Mouse (Mus musculus): Measurements from ENCODE around the gene Slc24a5.
"Not testable (repeated sequence)": the region's sequence is repeated elsewhere in the genome, so short reads cannot be mapped to it uniquely, and the experiment has no call there.

The Slc24a5 gene

DNA sequence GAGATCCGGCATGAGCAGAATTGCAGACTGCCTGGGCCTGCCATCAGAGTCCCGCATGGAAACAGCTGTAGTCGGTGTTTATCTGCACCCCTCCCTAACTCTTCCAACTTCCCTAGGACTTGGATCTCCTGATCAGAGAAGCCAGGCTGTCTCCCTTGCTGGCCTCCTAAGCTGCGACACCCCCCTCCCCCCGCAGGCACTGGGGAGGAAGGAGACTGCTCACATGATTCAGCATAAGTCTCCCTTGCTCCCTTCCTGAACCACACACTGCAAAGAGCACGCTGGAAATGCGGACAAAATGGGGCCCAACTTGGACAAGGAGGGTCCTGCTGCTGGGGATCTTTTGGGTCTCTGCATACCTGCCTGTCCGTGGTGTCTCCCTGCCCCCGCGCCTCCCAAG is at the start of gene Slc24a5:
Gene Slc24a5, plus strand, starts transcription at position 231 of the 400 bp plus-strand sequence.
- DNase-seq (ENCODE audit: low read depth, low spot score), result no peak

DNA sequence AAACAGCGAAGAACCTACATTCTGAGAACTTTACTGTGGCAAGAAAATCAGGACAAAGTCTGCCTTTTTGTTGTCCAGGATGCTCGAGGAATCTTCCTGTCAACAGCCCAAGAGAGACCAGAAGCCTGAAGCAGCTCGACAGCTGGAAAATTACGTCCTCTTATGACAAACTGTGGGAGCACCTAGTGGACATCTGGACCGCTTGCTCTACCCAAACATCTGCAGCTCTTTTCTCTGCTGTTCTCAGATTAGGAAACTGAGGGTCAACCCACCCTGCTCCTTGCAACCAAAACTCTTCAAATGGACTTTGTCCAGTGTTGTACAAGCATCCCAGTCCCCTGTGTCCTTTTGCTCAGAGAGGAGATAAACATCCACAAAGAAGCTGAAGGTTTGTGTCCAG is 43.5 kb upstream of the Slc24a5 start:
- no peak for DNase-seq (ENCODE audit: low read depth, low spot score)

DNA sequence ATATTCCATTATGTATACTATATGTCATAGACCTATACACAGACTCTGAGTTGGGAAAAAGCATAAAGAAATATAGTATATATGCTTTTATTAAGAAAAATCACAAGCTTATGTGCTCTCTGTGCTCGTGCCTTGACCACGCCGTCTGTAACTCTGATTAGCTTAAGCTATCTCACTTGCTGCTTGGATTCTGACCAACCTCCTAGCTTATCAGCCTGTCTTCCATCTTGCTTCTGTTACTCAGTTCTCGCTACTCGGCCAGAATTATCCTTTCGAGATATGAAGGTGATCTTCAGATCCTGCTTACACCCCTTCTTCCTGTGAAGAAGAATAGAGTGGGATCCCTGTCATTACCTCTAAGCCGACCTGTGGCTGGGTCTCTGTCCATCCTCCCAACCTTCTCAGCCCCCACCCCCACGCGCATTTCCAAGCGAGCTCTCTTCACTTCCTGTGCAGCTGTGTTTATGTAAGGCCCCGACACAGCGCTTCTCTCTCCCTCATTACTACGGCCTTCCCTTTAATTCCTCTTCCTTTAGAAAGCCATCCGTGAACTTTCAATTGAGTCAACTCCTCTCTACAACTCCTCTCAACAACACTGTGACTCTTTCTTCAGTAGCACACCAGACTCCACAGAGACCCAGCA is 41.4 kb upstream of the Slc24a5 start:
- no peak for DNase-seq (ENCODE audit: low read depth, low spot score)

DNA sequence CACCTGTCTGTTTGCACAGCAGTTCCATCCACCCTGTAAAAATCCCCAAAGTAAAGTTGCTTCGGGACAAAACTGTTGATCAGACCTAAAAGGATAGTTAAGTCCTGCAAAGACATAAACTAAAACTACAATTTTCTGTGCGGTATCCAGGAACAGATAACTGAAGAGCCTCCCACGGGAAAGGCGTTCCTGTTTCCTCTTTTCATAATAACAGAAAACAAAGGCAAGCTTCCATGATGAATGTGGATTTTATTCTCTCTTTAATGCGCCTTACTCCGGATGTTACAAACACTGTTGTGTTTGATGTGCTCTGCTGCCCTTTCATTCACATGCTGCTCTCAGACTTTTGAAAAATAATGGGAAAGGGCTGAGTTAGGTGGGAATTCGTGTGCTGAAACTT is 37.3 kb upstream of the Slc24a5 start:
- DNase-seq (ENCODE audit: low read depth, low spot score), result no peak

DNA sequence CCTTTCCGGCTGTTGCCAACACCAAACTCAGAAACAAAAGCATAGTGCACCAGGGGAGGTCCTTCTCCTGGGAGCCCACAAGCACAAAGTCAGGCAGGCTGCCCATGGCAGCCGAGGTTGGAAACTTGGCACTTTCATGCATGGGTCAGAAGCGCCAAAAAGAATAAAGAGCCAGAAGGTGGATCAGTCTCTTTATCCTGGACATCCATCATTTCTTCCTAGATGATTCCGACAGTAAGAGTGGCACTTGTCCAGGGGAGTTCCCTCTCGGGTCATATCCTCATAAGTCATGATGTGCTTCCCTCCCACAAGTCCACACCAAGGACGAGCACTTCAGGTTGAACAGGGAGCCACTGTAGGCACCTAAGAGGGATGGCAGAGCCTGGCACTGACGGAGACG is 36.8 kb upstream of the Slc24a5 start:
- no peak for DNase-seq (ENCODE audit: low read depth, low spot score)

DNA sequence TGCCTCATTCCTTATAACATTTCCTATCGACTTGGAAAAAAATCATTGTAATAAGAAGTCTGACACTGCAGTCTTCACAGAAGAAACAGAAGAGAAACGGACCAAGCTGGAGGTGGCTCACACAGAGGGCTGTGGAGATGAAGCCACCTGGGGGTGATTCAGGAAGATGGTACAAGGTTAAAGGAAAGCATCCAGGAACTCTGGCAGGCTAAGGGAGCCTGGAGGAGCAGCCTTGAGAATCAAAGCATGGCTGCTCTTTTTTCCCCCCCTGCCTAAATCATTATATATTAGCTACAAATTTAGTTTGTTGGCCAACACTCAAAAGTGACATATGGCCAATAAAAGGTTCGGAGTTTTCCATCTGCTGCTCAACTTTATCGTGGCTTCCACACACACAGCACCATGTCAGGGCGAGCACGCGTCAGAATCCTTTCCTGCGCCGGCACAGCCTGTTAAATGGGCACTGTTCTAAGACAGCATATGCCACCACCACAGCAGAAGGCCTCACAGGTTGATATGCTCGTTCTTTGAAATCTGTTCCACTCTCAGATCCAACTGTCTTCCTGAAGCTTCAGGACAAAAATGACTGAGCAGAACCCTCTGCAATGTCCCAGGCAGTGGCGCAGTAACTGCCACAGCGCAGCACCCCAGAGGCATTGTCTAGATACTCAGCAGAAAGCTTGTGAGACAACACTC is 36.2 kb upstream of the Slc24a5 start:
- DNase-seq (ENCODE audit: low read depth, low spot score), result no peak

DNA sequence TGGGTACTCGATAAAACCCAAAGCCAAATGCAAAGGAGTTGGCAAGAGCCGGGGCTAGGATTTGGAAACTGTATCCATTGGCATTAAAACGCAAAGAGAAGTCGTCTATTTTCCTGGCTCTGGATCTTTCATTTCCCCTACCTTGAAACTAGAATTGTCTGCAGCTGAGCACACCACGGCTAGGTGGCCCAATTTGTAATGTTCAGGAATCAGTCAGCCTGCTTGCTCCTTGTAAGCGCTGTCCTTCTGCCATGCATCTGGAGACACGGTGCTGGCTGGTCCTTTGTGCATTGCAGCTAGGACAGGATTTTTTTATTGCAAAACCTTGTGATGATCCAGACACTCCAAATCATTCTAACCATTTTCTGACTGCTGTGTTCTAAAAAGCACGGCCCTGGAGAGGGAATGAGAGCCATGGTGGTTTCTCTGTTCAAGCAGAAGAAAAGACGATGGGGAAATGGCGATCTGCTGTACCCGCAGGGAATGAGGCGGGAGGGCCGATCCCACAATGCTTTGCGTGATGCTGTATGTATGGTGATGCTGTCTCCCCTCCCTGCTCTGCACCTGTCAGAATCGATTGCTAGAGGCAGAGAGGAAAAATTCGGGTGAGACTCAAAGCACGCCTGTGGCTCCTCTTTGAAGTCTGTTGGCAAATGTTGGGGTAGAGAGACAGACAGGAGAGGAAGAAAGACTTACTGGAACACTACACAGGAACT is 35.5 kb upstream of the Slc24a5 start:
- DNase-seq (ENCODE audit: low read depth, low spot score), result no peak

DNA sequence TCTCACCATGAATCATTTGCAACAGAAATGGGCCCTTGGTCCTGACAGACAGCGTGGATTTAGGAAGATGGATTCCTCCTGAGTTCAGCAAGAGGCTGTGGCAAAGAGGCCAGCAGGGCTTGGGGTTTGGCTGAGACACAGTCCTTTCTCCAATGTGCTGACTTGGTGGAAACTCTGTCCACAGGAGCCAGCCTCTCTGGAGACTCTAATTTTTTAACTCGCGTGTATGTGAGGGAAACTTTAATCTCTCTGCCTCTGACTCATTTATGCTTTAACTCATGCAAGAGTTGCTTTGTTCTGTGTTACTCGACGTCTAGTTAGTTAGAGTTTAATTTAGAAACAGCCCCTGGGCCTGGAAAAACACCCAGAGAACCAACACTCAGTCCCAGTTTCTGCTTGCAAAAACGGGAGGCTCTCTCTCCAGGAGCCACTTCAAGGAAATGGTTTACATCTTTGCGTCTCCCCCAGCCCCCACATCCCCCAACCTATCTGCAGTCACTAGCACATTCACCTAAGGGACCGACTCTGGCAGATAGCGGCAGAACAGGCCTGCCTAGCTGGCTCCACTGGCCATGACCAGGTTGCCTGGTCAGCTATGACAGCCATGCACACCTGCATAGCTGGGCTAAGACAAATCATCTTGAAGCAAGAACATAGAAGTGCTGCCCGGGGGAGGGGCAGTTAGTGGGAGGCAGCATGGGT is 34.7 kb upstream of the Slc24a5 start:
- no peak for DNase-seq (ENCODE audit: low read depth, low spot score)

DNA sequence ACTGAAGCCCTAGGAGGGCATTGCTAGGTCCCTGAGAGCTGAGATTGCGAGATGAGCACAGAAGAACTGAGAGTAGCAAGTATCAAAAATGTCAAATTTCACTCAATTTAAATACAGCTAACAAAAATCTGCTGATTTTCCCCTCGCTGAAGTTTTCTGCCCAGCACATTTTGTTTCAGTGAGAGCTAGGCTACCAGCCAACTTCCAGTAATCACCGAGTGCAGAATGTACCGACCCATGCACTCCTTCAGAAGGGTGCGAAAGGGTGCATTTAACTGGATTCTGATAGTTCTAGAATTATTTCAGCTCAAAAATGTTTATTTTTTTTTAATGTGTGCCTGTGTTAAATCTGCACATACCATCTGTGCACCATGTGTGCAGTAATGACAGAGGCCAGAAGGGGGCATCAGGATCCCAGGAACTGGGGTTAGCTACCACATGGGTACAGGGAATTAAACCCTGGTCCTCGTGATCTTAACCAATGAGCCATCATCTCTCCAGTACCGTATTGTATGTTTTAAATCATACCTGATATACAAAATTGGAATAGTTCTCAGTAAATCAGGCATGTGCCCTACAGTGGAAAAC is 12.5 kb upstream of the Slc24a5 start:
- DNase-seq (ENCODE audit: low read depth, low spot score), result no peak

DNA sequence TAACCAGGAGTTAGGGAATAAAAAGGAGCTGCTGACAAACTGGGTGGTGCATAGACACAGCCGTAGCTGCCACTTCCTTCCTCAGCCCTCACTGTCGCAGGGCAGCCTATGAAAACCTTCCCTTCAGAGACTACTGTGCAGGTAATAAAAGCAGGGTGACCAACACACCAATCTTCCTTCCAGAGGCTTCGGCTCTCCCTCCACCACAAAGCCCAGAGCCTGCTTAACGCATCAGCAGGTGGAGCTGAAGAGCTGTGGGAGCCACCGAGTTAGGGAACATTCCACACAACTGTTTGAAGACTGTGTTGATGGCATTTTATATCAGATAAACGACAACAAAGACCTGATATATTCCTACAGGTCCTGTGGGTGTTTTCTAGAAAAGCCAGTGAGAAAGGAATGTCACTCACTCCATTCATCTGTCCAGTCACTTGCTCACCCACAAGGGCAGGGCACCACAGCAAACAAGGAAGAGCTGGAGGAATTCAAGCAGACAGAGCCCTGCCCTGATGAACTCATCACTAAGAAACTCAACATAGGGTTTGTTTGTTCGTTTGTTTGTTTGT is 10.6 kb upstream of the Slc24a5 start:
- DNase-seq (ENCODE audit: low read depth, low spot score), result no peak

DNA sequence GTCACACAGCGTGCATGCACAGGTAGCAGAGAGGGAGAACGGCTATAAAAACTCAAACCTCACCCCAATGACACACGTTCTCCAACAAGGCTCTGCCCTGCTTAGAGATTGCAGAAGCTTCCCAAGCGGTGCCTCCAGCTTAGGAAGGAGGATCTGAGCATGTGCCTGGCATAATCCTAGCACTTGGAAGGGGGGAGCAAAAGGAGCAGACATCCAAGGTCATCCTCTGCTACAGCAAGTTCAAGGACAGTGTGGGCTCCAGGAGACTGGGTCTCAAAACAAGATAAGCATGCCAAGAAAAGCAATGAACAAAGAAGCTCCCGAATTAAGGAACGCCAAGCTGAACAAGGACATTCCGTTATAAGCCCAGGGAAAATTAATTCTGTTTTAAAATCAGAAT is 6.5 kb upstream of the Slc24a5 start:
- DNase-seq (ENCODE audit: low read depth, low spot score), result no peak

DNA sequence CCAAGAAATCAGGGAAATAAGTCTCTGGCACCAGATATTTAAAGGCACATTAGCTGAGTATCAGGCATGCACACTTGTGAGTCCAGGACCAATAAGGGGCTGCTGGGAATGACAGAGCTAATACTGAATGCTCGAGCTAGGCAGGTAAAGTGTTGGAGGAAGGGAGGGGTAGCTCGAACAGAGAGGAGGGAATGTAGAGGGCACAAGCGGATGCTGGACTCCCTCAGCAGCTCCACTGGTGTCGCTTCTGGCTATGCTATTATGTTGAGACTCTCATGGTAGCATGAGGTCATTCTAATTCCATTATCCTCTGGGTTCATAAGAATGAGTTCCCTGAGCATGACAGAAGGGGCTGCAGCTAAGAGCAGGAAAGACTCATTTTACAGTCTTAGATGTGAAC is 5.0 kb upstream of the Slc24a5 start:
- no peak for DNase-seq (ENCODE audit: low read depth, low spot score)

DNA sequence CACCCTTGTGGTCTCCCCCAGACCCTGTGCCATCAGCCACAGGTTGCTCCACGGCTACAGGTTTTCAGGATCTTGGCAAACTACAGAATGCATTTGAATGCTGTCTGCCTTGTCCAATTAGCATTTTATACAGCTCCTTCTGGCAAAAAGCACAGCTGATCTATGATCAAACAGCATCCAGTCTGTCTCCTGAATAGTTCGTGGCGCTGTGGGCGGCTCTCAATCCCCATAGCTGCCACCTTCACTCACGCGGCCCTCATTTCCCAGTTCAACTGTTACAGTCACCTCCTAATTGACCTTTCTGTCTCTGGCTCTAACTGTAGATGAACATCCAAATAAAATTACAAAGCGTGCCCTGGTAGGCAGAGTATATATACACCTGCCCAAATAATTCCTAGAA is 551 bp upstream of the Slc24a5 start:
- DNase-seq (ENCODE audit: low read depth, low spot score), result no peak

DNA sequence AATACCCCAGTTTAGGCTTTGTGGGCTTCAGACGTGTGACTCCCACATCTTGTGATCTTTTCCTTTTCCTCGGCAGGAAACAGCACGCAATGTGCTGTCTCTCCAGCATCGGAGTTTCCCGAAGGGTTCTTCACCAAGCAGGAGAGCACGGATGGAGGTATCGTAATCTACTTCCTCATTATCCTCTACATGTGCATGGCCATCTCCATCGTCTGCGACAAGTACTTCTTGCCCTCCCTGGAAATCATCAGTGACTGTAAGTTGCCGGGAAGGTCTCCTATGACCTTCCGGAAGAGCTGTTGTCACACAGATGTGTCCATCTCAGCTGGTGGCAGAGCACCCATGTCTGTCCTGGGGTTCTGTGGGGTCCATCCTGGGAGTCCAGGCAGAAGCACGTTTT is 772 bp downstream of the Slc24a5 start:
- no peak for DNase-seq (ENCODE audit: low read depth, low spot score)

DNA sequence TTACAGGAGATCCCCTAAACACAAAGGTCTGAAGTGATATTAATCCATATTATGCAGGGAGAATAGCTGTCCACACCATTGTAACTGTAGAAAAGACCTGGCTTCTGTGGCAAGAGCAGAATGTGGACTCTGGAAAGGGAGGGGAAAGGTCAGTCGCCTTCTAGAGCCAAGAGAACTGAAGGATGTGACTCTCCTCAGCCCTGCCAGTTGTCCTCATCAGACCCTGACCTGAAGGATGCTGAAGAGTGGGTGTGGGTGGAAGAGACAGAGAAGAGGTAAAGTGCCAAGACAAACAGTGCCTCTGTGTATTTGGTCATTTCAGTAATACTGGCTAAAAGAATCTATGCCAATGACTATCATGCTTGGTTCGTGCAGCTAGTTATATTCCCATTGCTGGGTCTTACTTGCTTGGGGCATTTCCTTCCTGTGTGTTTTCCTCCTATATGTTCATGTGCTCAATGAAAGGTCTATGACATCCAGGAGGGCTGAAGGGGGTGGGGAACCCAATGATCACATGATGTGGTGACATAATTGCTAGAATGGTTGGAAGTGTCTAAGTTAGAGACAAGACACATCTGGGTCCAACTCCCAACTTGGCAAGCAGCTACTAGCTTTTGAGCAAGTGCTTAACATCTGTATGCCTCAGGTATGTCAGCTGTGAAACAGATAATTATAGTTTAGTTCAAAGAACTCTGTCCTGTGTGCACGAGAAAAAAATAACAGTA is 5.3 kb downstream of the Slc24a5 start:
- no peak for DNase-seq (ENCODE audit: low read depth, low spot score)

DNA sequence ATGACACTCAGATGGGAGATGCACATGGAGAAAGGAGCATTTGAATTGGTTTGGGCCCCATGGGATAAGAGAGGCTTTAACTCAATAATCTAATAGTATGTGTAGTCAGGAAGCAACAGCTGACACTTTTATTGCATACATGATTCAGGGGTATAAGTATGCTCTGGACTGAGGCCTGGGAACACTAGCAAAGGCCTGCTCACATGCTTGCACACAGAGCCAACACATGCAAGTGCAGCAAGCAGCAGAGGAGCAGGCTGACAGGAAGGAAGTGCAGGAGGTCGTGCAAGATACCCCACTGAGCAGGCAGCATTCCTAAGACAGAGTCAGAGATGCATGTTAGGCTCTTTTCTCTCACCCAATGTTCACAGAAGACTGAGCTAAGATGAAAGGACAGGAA is 16.0 kb downstream of the Slc24a5 start:
- DNase-seq (ENCODE audit: low read depth, low spot score), result no peak

DNA sequence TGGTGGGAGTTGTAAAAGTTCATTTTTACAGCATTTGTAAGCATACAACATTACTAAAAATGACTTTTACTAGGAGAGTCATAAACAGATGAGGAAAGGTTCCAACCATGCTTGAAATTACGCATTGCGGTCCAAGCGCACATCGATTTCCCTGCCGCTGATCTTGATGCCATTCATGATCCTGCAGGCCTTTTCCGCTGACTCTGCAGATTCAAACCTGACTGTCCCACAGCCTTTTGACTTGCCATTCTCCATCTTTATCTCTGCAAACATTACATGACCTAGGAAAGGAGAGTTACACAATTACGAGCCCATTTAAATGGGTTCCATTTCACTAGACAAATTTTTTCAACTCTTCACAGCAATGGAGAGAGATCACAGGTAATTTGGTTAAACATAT is 20.8 kb downstream of the Slc24a5 start:
- no peak for DNase-seq (ENCODE audit: low read depth, low spot score)

DNA sequence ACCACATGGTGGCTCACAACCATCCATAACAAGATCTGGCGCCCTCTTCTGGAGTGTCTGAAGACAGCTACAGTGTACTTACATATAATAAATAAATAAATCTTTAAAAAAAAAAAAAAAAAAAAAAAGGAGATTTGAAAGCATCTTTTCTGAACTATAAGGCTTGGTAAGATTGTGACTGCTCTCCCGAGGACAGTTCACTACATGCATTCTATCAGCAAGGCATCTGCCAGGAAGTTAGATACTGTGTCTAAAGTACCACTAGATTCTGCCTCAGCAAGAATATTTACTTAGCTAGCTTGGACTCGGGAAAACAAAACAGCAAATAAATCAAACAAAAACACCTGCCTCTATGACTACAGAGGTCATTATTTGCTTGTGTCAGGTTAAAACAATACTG is 24.2 kb downstream of the Slc24a5 start:
- DNase-seq (ENCODE audit: low read depth, low spot score), result not testable (repeated sequence)

DNA sequence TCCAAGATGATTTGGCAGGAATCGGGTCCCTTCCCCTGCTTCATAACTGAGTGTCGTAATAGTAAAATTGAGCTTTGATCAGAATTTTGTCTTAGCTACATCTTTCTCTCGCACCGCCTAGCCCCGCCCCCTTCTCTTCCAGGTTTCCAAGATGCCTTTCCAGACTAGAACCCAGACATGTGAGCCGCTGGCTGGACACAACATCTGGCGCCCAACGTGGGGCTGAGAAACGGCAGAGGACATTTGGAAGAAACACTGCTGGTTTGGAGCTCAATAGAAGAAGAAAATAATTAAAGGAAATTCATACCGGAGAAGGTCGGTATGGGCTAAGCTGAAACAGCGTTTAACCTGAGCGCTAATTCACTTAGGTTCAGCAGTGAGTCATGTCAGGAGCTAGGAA is 36.6 kb downstream of the Slc24a5 start:
- not testable (repeated sequence) for DNase-seq (ENCODE audit: low read depth, low spot score)

DNA sequence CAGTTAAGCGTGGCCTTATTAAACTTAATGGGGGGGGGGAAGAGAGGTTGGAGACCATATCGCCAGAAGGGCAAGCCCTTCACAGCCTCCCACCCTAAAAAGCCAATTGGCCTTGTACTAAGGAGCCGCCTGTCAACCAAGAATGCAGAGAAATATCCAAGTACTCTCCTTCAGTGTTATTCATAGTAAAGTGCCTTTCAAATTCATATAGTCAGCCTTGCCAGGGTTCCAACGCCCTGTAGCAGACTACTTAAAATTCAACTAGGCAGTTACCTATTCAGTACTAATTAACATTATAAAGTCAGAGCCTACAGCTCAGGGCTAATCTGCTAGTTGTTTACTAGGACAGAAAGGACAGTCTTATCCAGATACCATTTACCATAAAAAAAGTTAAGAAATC is 38.6 kb downstream of the Slc24a5 start:
- DNase-seq (ENCODE audit: low read depth, low spot score), result not testable (repeated sequence)

Measured in embryo, embryonic 11.5 days (tissue).